Mouse (Mus musculus) neutrophil, adult 83 days (primary cell): ENCODE results near the gene B830017H08Rik. TPM values are rescaled to one million over a fixed set of nuclear protein-coding genes. Genes with fewer than 3 reads are reported as not detected.

Source experiments
- total RNA-seq, 2 experiments: library from RNA; stranded (reverse); gene quantifications; one replicate each; pipeline ENCODE4 v1.2.4; 2023

B830017H08Rik gene
- not detected for total RNA-seq

GRCm38 (mm10) chr16:17832821-17833220 lies at the start of gene B830017H08Rik:
Gene B830017H08Rik (plus strand): TSS chr16:17833121.

GRCm38 (mm10) chr16:17796971-17797811 lies 35.7 kb upstream of the B830017H08Rik start, which contains the start of gene Scarf2:
Gene Scarf2 (plus strand): TSS chr16:17797282.

GRCm38 (mm10) chr16:17838051-17838450 lies 5.1 kb downstream of the B830017H08Rik start, which contains the start of gene Car15:
Gene Car15 (minus strand): TSS chr16:17838364.

Other genes starting within 250 kb of the B830017H08Rik start
- gene Slc7a4, start 249.9 kb upstream of the B830017H08Rik start, total RNA-seq = under 1 TPM; 0.38 to 0.77 TPM
- 10 to 100 TPM; 24.6 to 30.2 TPM for gene Smpd4, start 213.8 kb upstream of the B830017H08Rik start, total RNA-seq
- gene Ccdc74a, start 186.7 kb upstream of the B830017H08Rik start, total RNA-seq = 1 to 10 TPM; 1.0 to 1.5 TPM
- 10 to 100 TPM; 72.6 to 88.4 TPM for gene Med15, start 100.2 kb upstream of the B830017H08Rik start, total RNA-seq
- 10 to 100 TPM; 12.4 to 15.8 TPM for gene Klhl22, start 73.5 kb upstream of the B830017H08Rik start, total RNA-seq
- gene Scarf2, start 35.8 kb upstream of the B830017H08Rik start, total RNA-seq = under 1 TPM; 0.31 to 0.59 TPM
- 1 to 10 TPM; 3.7 to 6.8 TPM for gene Car15, start 5.2 kb downstream of the B830017H08Rik start, total RNA-seq
- gene Gm20518, start 58.5 kb downstream of the B830017H08Rik start, total RNA-seq = under 1 TPM; 0.33 to 0.73 TPM
- gene Tssk1, start 61.1 kb downstream of the B830017H08Rik start, total RNA-seq = not detected
- gene Dgcr2, start 65.4 kb downstream of the B830017H08Rik start, total RNA-seq = 10 to 100 TPM; 40.7 to 40.8 TPM
- gene Tssk2, start 65.5 kb downstream of the B830017H08Rik start, total RNA-seq = not detected
- 10 to 100 TPM; 19.6 to 19.9 TPM for gene Ess2, start 78.2 kb downstream of the B830017H08Rik start, total RNA-seq
- not detected for gene Gsc2, start 81.9 kb downstream of the B830017H08Rik start, total RNA-seq
- 10 to 100 TPM; 16.1 to 18.1 TPM for gene Slc25a1, start 95.1 kb downstream of the B830017H08Rik start, total RNA-seq
- gene Vpreb2, start 147.3 kb downstream of the B830017H08Rik start, total RNA-seq = 1 to 10 TPM in 1 of 2 experiments, not detected in 1; 1.5 TPM
- gene Dgcr6, start 219.7 kb downstream of the B830017H08Rik start, total RNA-seq = 1 to 10 TPM; 6.6 to 8.2 TPM